Mouse (Mus musculus): ENCODE results near the gene Snx22. TPM values are rescaled to one million over a fixed set of nuclear protein-coding genes. Genes with fewer than 3 reads are reported as not detected.

Snx22 gene
- total RNA-seq, 2 experiments from 2014 or later = 0.77 TPM; not detected in 1

DNA sequence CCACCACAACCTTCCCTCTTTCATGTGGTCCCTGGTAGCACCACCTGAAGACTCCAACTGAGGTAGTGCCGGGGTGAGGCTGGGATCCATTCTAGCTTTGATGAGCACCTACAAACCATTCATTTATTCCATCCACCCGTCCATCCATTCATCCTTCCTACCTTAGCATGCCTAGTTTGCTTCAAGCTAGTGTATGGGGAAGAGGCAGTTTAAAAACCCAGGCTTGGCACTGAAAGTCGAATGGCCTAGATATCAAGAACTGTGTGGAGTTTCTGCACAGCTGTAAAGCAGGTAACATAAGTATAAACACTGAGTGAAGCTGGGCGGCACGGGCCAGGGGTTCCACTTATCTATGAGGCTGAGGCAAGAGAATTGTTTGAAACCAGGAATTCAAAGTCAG is 632 bp upstream of the Snx22 start:
- ATAC-seq (ENCODE audit: poor library complexity, severe bottlenecking) = no peak

DNA sequence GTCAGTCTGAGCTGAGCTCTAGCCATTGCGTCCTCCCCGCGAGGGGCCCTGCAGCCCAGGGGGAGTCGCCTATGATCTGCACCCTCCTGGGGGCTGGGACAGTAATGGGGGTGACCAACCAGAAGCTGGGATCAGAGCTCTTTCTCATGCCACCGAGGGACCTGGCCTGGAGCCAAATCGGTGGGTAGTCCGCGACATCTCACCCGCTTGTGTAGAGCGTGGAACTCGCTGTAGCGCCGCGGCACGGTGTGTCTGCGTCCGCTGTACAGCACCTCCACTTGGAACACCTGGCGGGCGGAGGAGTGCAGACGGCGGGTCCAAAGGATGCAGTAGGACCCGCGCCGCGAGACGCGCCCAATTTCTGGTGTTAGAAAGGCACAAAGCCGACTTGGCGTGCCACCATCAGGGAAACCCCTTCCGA is 538 bp downstream of the Snx22 start:
- 0 out of 2 replicates have a peak, but pooled peaks have one; percentile 9 for ATAC-seq (ENCODE audit: poor library complexity, severe bottlenecking)

DNA sequence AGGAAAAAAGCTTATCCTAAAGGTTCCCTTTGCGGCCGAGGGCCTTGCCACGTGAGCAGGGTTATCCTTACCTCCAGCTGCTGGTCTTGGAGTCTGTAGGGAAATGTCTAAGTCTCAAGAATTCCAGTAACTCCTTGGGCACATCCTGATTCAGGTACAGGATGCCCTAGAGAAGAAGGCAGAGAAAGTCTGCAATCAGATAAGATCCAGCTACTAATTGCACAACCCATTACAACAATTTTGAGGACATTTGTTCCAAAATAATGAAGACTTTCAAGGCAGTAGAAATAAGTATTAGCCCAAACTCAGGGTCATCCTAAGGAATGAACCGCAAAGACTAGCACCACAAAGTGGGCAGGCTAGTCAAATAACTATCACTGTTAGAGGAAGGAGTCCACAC is 1.5 kb downstream of the Snx22 start:
- no peak for ATAC-seq (ENCODE audit: poor library complexity, severe bottlenecking)

DNA sequence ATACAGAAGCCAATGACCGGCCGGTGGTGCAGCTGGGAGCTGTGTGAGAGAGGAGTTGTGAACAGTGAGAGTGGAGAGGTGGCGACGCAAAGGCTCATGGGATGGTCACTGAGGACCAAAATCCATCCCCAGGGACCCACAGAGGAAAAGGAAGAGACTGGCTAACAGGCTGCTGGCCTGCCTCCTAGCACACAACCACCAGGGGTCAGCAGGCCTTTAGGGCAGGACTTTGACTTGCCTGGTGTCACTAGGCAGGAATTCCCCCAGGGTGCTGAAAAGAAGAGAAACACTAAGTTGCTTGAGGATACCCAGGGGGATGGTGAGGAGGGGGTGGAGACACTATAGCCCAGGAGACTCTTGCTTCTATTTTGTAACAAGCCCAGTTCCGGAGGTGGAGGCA is 2.0 kb downstream of the Snx22 start:
- no peak for ATAC-seq (ENCODE audit: poor library complexity, severe bottlenecking)

DNA sequence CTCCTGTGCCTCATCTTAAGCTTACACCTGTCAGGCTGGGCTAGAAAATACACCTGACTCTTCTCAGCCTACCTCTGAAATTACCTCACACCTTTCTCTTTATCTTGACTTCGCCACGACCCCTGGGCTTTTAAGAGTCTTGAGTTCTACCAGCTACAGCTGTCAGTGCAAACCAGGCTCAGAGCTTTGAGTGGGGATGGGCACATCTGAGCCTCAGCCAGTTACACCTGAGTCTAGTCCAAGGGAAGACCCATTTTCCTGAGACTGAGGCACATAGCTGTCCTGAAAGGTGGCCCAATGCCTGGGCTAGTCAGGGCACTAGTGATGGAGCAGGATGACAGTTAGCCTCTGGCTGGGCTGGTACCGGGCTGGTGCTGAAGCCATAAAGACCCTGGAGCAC is 2.7 kb downstream of the Snx22 start:
- no peak for ATAC-seq (ENCODE audit: poor library complexity, severe bottlenecking)

DNA sequence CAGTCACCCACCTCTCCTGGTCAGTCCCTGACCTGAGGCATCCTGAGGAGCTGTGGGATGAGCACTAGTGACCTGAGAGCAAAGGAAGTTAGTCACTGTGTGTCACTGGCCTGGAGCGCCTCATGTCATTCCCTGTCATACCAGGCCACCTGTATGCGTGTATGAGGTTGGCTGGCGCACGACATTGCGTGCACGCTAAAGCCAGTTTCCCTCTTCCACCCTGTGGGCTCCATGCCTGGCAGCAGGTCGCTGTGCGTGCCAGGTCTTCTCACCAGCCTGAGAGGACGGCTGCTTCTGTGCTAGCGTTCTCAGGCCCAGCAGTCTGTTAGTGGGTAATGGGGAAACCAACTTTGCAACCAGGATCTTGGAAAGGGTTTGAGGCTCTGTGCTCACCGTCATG is 5.2 kb downstream of the Snx22 start:
- ATAC-seq (ENCODE audit: poor library complexity, severe bottlenecking) = no peak

DNA sequence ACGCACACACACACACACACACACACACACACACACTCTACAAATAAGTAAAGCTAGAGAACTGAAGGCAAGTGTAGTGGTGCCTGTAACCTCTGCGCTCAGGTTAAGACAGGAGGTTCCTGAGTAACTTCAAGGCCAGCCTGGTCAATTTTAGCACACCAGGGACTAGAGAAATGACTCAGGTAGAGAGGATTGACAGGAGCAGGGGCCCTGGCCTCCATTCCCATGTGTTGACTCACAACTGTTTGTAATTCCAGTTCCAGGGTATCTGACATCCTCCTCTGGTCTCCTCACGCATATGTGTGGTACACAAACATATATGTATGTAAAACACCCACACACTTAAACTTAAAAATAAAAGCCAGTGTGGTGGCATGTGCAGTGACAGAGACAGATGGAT is 6.1 kb downstream of the Snx22 start:
- ATAC-seq (ENCODE audit: poor library complexity, severe bottlenecking) = no peak

DNA sequence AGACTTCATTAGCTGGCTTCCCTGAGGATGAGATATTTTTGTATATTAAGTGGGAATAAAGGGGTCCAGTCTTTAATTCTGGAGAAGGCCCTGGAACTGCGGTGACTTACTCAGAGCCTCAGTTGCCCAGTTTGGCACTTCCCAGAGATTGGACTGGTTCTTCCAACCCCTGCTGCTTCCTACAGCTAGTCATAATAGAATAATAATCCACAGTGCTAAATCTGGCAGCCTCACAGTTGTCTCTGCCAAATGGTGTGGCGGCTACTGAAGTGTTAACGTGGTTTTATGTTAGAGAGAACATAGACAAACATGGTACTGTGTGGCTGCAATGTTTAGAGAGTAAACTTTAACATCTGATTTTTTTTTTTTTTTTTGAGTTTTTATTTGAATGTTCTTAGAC is 7.9 kb downstream of the Snx22 start:
- no peak for ATAC-seq (ENCODE audit: poor library complexity, severe bottlenecking)

DNA sequence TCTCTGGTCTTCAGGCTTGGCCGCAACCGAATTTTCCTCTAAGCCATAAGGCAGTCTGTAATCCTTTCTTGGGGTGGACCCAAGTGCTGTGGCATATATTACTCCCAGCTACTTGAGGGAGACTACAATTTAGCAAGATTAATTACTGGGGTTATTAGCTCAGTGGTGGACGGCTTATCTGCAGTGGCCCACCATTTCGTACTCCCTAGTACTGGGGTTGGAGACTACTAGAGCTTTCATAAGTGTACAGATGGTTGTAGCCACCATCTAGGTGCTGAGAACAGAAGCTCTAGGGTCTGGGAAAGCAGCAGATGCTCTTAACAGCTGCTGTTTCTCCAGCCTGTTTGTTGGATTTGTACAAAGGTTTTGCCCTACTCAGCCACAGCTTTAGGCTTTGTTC is 8.5 kb downstream of the Snx22 start:
- ATAC-seq (ENCODE audit: poor library complexity, severe bottlenecking) = no peak

DNA sequence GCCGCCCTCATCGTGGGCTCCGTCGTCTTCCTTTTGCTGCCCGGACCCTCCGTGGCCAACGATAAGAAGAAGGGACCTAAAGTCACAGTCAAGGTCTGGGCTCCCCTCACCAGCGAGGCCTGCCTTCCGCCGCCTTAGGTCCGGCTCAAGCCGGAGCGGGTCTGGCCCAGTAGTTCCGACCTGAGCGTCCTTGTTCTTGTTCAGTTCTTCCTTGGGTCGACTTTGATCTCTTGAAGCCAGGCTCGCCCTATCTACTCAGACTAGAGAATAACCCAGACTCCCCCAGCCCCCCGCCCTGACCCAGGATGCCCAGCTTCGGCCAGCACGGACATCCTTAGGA is 9.2 kb downstream of the Snx22 start:
- ATAC-seq (ENCODE audit: poor library complexity, severe bottlenecking) = peak; percentile 43

DNA sequence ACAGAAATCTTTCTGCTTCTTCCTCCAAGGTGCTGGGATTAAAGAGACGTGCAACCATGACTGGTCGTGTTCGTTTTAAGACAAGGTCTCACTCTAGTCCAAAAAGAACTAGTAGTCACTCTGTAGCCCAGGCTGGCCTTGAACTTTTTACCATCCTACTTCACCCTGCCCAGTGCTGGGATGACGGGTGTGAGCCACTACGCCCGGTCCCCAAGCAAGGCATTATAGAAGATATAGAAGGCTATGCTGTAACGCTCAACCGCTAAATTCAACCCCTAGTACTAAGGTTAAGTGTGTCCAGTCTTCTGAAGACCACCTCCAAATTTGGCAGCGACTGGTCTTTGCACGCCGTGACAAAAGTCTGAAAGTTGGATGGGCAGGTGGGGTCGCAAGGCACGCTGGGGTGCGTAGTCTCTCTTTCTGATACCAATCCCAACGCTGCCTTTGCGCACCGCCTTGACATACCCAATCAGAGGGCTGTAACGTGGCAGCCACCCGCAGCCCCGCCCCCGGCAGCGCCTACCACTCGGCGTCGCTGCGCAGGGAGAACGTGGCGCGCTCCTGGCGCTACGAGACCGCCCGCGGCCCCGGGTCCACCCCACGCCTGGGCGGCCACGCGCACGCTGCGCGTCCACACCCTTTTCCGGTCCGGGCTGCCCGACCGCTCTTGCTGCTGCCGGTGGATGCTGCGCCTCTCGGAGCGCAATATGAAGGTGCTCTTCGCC is 9.8 kb downstream of the Snx22 start, which contains the start of gene Ppib:
Ppib (plus strand) TSS at position 640 of the 725 bp plus-strand sequence.
- peak; percentile 99 for ATAC-seq (ENCODE audit: poor library complexity, severe bottlenecking)

DNA sequence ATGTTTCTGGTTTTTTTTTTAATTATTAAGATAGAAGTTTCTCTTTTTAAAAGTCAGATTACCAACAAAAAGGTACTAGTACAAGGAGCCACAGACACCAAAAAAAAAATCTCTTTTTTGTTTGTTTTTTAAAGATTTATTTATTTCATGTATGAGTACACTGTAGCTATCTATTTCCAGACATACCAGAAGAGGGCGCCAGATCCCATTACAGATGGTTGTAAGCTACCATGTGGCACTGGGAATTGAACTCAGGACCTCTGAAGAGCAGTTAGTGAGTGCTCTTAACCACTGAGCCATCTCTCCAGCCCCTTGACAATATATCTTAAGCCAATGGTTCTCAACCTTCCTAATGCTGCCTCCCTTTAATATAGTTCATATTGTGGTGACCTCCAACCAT is 15.9 kb downstream of the Snx22 start:
- ATAC-seq (ENCODE audit: poor library complexity, severe bottlenecking) = no peak

DNA sequence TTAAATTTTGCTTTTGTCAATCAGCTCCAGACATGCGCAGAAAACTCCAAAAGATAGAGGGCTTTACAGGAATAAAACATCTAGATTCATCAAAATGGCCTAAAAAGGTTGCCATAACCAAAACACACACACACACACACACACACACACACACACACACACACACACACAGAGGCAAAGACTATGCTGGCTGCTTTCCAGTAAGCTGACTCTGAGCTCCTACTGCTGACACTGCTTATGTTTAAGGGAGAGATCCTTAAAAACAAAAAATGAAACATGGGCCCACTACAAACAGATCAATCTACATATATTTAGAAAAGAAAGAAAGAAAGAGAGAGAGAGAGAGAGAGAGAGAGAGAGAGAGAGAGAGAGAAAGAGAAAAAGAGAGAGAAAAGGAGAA is 16.8 kb downstream of the Snx22 start:
- no peak for ATAC-seq (ENCODE audit: poor library complexity, severe bottlenecking)

DNA sequence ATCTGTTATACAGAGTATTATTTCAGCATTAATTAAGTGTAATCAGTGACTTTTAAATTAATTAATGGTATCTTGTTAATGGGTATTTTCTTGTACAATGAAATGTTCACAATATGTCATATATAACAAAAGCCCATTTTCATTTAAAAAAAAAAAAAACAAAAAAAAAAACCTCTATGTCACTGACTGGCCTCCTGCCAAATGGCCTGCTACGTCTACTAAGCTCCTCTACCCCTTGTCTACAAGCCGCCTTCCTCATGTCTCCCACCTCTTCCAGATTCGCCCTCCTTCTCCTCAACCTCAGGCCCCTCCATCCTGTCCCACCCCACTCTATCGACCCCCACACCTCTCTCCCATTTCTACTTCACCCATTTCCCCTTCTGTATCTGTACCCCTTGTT is 18.0 kb downstream of the Snx22 start:
- ATAC-seq (ENCODE audit: poor library complexity, severe bottlenecking) = no peak

DNA sequence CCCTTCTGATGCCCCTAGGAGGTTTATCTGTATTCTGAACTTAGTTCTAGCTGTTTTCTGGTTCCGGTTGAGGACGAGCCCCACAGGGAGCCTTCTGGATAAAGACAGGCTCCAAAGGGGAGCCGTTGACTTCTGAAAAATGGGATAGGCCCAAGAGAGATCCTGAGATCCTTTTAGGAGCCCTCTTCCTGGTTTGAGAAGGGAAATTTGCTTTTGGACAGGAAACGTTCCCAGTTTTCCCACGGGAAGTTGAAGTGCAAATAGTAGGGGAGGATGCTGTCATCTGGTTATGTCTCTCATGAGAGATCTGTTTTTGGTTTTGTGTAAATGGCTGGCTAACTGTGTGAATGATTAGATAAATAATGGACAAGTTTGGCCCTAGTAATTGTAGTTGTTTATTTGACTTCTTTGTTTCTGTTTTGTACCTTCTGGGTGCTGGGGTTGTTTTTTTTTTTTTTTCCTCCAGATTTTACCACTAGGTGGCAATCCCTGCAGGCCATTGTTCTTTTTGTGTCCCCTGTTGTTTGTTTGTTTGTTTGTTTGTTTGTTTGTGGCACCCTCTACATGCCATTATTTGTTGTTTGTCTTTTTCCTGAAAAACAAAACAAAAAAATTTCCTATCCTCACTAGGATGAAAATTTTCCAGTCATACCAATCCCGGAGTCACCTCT is 19.5 kb downstream of the Snx22 start:
- ATAC-seq (ENCODE audit: poor library complexity, severe bottlenecking) = no peak

DNA sequence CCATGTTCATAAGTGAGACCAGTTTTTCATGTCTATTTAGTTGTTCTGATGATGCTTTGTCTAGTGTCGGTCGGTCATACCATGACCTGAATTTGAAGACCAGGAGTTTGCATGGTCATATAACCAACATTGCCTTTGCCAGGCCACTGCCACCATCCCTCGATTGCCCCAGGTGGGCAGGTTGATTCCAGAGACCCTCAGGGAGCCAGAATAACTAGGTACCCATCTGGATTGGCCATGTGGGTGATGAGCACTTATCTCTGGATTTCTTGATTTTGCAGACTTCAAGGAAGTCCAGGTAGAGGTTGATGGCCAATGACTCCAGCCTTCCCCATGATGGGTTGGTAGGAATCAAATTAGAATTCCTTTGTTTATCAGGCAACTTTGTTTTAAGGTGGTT is 26.3 kb downstream of the Snx22 start:
- ATAC-seq (ENCODE audit: poor library complexity, severe bottlenecking) = no peak

DNA sequence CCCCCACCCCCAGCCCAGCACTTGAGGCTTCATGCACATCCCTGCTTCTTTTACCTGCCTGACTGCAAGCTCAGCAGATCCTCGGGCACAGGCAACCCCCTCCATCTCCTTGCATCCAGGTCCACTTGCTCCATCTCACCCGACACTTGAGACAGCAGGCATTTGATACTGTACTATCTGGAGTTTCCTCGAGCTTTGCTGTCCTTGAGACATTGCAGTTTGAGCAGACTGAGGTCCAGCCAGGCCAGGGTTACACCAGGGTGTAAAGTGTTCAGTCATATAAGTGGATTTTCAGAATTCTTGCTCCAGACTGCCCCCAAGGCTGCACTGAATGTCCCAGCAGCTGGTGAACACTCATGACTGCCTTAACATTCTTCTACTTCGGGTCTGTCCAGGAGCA is 27.2 kb downstream of the Snx22 start:
- ATAC-seq (ENCODE audit: poor library complexity, severe bottlenecking) = no peak

DNA sequence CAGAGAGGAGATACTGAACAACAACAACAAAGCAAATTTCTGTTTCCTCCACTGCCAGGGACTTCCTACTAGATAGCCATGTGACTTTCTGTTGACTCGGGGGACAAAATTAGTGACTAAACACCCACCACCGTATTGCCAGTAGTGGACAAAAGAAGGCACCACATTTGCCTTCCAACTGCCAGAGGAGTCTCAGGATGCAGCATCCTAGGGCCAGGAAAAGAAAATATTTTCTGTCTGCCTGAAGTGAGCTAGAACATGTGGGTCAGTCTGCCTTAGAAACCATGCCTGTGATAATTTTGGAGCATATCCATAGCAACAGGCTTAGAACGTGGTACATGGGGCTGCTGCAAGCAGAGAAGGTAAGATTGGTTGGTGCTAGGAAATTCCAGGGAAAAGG is 28.7 kb downstream of the Snx22 start:
- ATAC-seq (ENCODE audit: poor library complexity, severe bottlenecking) = no peak

DNA sequence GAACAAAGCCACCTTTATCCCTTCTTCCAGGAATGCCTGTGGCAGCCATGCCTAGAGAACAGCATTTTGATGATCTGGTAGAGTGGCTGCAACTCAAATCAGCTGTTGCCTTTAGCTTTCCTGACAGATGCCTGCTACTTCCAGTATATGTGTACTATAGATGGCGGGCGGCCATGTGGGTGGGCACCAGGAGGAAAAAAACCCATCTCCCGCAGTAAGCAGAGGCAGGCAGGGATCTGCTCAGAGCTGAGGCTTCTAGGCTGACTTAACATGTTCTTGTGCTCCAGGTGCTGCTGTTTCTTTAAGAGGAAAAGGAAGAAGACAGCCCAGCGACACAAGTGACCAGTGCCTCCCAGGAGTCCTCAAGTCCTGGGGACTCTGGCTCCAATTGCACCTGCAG is 30.2 kb downstream of the Snx22 start:
- ATAC-seq (ENCODE audit: poor library complexity, severe bottlenecking) = no peak

DNA sequence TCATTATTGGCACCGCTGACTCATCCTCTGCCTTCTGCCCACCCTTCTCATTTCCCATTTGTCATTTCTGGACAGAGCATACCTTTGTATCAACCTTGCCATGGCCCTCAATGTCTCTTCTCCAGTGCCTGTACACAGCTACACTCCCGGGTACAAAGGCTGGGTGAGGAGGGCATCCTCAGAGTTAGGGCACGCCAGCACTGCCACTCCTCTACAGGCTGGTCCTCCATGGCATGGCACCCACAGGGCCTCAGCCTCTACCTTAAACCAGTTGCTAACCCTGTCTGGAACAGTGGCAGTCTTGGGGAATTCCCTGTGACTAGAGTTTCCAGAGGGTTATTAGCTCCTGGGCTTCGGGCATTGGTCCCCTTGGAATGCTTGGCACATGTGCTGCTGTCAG is 30.9 kb downstream of the Snx22 start:
- no peak for ATAC-seq (ENCODE audit: poor library complexity, severe bottlenecking)

DNA sequence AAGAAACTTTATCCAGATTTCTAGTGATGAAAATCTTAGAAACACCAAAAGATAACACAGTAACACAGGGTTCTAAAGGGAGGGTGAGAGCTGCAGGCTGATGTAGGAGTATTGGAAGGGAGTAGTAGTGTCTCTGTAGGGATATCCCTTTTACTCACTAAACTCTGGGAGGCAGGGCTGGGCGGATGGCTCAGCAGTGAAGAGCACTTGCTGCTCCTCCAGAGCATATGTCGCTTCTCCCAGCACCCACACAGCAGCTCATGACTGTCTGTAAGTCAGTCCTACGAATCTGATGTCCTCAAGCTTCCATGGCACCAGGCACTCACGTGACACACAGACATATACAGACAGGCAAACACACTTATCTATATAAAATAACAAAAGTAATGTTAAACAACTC is 31.4 kb downstream of the Snx22 start:
- no peak for ATAC-seq (ENCODE audit: poor library complexity, severe bottlenecking)

DNA sequence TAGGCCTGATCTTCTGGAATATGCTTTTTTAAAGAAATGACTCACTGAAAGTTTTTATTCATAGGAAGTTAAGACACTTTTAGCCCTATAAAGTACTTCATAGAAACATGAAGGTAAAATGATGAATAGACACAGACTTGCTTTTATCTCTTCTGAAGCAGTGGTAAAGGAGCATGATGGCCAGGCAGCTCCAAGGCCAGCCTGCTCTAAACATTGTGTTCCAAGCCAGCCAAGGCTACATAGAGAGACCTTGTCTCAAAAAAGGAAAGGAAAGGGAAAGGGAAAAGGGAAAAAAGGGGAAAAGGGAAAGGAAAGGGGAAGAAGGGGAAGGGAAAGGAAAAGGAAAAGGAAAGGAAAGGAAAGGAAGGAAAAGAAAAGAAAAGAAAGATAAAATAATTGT is 48.9 kb downstream of the Snx22 start:
- no peak for ATAC-seq (ENCODE audit: poor library complexity, severe bottlenecking)
